Mouse (Mus musculus): ENCODE results near the gene Cyp3a13. TPM values are rescaled to one million over a fixed set of nuclear protein-coding genes. Genes with fewer than 3 reads are reported as not detected.
"Not testable (repeated sequence)": the region's sequence is repeated elsewhere in the genome, so short reads cannot be mapped to it uniquely, and the experiment has no call there.

Gene Cyp3a13
- polyA plus RNA-seq, 1 experiment from 2014 or later, result 0.26 TPM

DNA sequence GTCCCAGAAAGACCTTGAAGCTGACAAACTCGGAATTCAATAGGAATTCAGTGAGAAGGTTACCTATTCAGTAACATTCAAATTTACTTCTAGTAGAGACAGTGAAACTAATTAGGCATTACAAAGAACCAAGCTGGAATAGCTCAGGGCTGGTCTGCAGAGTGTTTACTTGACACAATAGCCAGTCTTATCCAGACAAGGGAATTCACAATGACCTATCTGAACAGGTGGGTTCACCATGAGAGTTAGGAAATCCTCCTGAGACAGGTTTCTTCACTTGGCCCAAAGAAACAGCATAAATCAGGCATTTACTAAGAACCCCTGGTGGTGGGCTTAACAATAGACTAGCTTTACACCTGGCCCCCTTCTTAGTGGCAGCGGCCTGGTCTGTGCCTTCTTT lies 12.5 kb upstream of the Cyp3a13 start:
- ATAC-seq (replicated peaks; ENCODE audit: extremely low read depth, insufficient read depth, low FRiP score); H3K4me2 ChIP-seq (ENCODE audit: low read depth, low read length): not testable (repeated sequence)
- WGBS, result 61% methylated on average over 2 of the region's 2 CpGs

DNA sequence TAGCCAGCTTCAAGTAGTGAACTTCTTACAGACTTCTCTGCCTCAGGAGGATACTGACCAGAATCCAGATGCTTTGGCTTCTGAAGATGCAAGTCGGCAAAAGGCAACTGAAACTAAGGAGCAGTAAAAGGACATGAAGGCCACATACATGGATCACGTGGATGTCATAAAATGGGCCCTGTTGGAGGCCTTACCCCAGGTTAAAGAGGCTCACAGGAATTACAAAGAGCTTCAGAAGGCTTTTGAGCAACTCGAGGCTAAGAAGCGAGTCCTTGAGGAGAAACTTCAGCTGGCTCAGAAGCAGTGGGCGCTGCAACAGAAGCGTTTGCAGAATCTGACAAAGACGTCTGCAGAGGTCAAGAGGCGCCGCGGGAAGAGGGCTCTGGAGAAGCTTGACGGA lies 7.0 kb upstream of the Cyp3a13 start:
- no peak for ATAC-seq (replicated peaks; ENCODE audit: extremely low read depth, insufficient read depth, low FRiP score)
- no peaks in the 10 kb centered on the region for H3K36me3 ChIP-seq (ENCODE audit: control insufficient read depth, insufficient read depth)
- H3K9ac ChIP-seq (ENCODE audit: low read length), result no peak overlapping the region
- no peaks in the 10 kb centered on the region for H3K9me3 ChIP-seq (replicated peaks; ENCODE audit: control insufficient read depth, low read length)
- H3K27ac ChIP-seq (ENCODE audit: low read length), result no peak overlapping the region
- H3K4me3 ChIP-seq (ENCODE audit: low read length), result no peak overlapping the region
- no peaks in the 10 kb centered on the region for H3K27me3 ChIP-seq (ENCODE audit: control insufficient read depth, insufficient read depth, low read length)
- WGBS, result 69% methylated on average over 11 of the region's 11 CpGs
- no peak overlapping the region for H3K4me2 ChIP-seq (ENCODE audit: low read depth, low read length)
- no peaks in the 10 kb centered on the region for H3K4me1 ChIP-seq (ENCODE audit: control insufficient read depth, insufficient read depth, low read length)

More for the DNA sequence above, 12.5 kb upstream of the Cyp3a13 start:
- H3K27me3 ChIP-seq (ENCODE audit: control insufficient read depth, insufficient read depth, low read length); H3K27ac ChIP-seq (ENCODE audit: low read length); H3K9ac ChIP-seq (ENCODE audit: low read length); H3K4me1 ChIP-seq (ENCODE audit: control insufficient read depth, insufficient read depth, low read length); H3K36me3 ChIP-seq (ENCODE audit: control insufficient read depth, insufficient read depth); H3K9me3 ChIP-seq (replicated peaks; ENCODE audit: control insufficient read depth, low read length); H3K4me3 ChIP-seq (ENCODE audit: low read length): not testable (repeated sequence)

DNA sequence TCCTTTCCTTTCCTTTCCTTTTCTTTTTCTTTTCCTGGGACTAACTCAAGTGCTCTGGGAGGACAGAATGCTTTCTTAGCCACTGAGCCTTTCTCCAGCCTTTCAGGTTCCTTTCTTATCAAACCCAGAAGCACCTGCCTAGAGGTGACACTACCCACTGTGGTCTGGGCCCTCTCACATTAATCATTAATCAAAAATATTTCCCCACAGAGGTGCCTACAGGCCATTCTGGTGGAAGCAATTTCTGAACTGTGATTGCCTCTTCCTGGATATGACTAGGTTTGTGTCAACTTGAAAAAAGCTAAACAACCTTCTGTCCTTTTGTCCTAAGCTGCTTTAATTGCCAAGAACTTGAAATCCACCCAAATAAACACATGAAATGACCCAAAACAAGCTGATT lies 752 bp upstream of the Cyp3a13 start:
- no peak overlapping the region for H3K4me3 ChIP-seq (ENCODE audit: low read length)
- H3K4me1 ChIP-seq (ENCODE audit: control insufficient read depth, insufficient read depth, low read length), result no peaks in the 10 kb centered on the region
- H3K27ac ChIP-seq (ENCODE audit: low read length), result no peak overlapping the region
- no peaks in the 10 kb centered on the region for H3K36me3 ChIP-seq (ENCODE audit: control insufficient read depth, insufficient read depth)
- no peak overlapping the region for H3K9ac ChIP-seq (ENCODE audit: low read length)
- ATAC-seq (replicated peaks; ENCODE audit: extremely low read depth, insufficient read depth, low FRiP score), result no peak
- no peaks in the 10 kb centered on the region for H3K27me3 ChIP-seq (ENCODE audit: control insufficient read depth, insufficient read depth, low read length)
- no peak overlapping the region for H3K4me2 ChIP-seq (ENCODE audit: low read depth, low read length)
- H3K9me3 ChIP-seq (replicated peaks; ENCODE audit: control insufficient read depth, low read length), result no peaks in the 10 kb centered on the region

DNA sequence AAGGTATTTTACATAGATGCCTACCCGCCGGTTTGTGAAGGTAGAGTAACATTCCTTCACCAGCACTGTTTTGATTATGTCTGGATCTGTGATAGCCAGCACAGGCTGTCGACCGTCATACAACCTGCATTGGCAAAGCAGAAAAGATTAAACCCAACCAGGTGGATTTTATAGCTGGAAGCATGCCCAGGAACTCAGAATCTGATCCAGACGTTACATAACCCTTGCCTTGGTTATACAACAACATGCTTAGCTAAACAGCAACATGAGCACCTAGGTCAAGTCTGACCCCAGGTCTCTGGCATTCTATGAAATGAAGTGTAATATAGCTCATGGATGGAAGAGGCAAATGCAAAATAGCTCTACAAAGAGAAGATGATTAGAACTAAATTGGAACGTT lies 5.9 kb downstream of the Cyp3a13 start:
- no peaks in the 10 kb centered on the region for H3K4me1 ChIP-seq (ENCODE audit: control insufficient read depth, insufficient read depth, low read length)
- H3K36me3 ChIP-seq (ENCODE audit: control insufficient read depth, insufficient read depth), result no peaks in the 10 kb centered on the region
- H3K27ac ChIP-seq (ENCODE audit: low read length), result no peak overlapping the region
- ATAC-seq (replicated peaks; ENCODE audit: extremely low read depth, insufficient read depth, low FRiP score), result no peak
- H3K4me3 ChIP-seq (ENCODE audit: low read length), result no peak overlapping the region
- H3K4me2 ChIP-seq (ENCODE audit: low read depth, low read length), result no peak overlapping the region
- no peaks in the 10 kb centered on the region for H3K27me3 ChIP-seq (ENCODE audit: control insufficient read depth, insufficient read depth, low read length)
- H3K9ac ChIP-seq (ENCODE audit: low read length), result no peak overlapping the region
- no peaks in the 10 kb centered on the region for H3K9me3 ChIP-seq (replicated peaks; ENCODE audit: control insufficient read depth, low read length)
- 66% methylated on average over 6 of the region's 6 CpGs for WGBS

DNA sequence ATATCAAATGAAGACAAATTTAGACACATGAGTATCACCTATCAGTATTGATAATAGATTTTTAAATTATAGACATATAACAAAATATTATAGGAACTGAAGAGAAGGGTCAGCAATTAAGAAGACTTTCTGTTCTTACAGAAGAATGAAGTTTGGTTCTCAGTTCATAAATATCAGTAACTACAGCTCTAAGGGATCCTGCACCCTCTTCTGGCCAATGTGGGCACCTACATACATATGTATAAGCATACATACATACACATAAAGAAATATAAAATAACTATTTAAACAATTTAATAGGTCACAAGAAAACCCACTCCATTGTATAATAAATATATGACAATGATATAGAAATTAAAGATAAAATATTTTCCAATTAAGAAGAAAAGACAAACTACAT lies 6.9 kb downstream of the Cyp3a13 start:
- no peak for ATAC-seq (replicated peaks; ENCODE audit: extremely low read depth, insufficient read depth, low FRiP score)
- no peaks in the 10 kb centered on the region for H3K4me1 ChIP-seq (ENCODE audit: control insufficient read depth, insufficient read depth, low read length)
- H3K4me2 ChIP-seq (ENCODE audit: low read depth, low read length), result no peak overlapping the region
- H3K4me3 ChIP-seq (ENCODE audit: low read length), result no peak overlapping the region
- H3K27me3 ChIP-seq (ENCODE audit: control insufficient read depth, insufficient read depth, low read length), result no peaks in the 10 kb centered on the region
- H3K27ac ChIP-seq (ENCODE audit: low read length), result no peak overlapping the region
- H3K36me3 ChIP-seq (ENCODE audit: control insufficient read depth, insufficient read depth), result no peaks in the 10 kb centered on the region
- H3K9ac ChIP-seq (ENCODE audit: low read length), result no peak overlapping the region
- H3K9me3 ChIP-seq (replicated peaks; ENCODE audit: control insufficient read depth, low read length), result no peaks in the 10 kb centered on the region

DNA sequence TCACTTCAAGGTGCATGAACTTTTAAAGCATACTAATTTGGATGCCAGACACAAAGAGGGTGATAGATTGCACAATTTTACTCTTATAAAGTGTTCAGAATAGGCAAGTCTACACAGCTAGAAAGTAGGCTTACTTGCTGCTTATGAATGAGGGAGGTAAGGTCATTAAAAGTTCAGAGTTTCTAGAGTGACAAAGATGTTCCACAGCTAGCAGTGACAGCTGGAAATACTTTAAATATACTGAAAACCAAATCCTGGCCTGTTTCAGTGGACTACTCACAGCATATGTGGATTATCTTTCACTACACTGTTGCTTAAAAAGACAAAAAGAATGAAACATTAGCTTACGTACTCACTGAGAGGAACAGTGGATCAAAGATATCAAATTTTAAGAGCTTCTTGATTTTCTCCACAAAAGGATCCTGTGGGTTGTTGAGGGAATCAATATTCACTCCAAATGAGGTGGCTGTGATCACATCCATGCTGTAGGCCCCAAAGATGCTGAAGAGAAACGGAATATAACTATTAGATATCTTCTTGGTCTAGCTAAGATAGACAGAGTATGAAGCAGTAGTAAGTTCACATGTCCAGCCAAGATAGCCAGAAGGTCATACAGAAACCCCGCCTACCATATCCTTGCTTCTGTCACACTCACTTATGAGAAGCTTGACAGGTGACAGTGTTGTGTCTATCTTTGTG lies 11.7 kb downstream of the Cyp3a13 start:
- Histone ChIP-seq H3K9ac (ENCODE audit: low read length) (no peak overlapping the region), H3K36me3 (ENCODE audit: control insufficient read depth, insufficient read depth) (no peaks in the 10 kb centered on the region), H3K4me1 (ENCODE audit: control insufficient read depth, insufficient read depth, low read length) (no peaks in the 10 kb centered on the region), H3K27ac (ENCODE audit: low read length) (no peak overlapping the region), H3K9me3 (replicated peaks; ENCODE audit: control insufficient read depth, low read length) (no peaks in the 10 kb centered on the region), H3K4me3 (ENCODE audit: low read length) (no peak overlapping the region), H3K27me3 (ENCODE audit: control insufficient read depth, insufficient read depth, low read length) (no peaks in the 10 kb centered on the region), H3K4me2 (ENCODE audit: low read depth, low read length) (no peak overlapping the region)
- WGBS, result 75% methylated on average over 3 of the region's 3 CpGs
- no peak for ATAC-seq (replicated peaks; ENCODE audit: extremely low read depth, insufficient read depth, low FRiP score)

DNA sequence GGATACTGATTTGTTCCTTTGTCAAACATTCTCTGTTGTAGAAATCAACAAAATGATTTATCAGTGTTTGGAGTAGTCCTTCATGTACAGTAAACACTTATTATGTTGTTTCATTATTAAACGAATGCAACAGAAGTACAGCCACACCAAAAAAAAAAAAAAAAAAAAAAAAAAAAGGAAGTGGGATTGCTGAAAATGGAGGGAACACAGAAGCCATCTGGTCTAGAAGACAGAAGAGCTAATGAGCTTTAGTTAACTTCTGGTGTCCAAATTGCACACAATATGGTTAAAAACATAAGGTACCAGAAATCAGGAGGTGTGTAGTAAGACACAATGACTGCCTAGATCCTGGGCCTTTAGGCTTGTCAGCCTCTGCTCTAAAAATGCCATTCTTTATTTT lies 23.6 kb downstream of the Cyp3a13 start:
- Histone ChIP-seq H3K4me2 (ENCODE audit: low read depth, low read length) (no peak overlapping the region), H3K9ac (ENCODE audit: low read length) (no peak overlapping the region), H3K27ac (ENCODE audit: low read length) (no peak overlapping the region), H3K36me3 (ENCODE audit: control insufficient read depth, insufficient read depth) (no peaks in the 10 kb centered on the region), H3K4me1 (ENCODE audit: control insufficient read depth, insufficient read depth, low read length) (no peaks in the 10 kb centered on the region), H3K27me3 (ENCODE audit: control insufficient read depth, insufficient read depth, low read length) (no peaks in the 10 kb centered on the region; the same call in 1 of the 2 replicates), H3K9me3 (replicated peaks; ENCODE audit: control insufficient read depth, low read length) (no peaks in the 10 kb centered on the region), H3K4me3 (ENCODE audit: low read length) (no peak overlapping the region)
- no peak for ATAC-seq (replicated peaks; ENCODE audit: extremely low read depth, insufficient read depth, low FRiP score)
- 64% methylated on average over 1 of the region's 1 CpGs for WGBS

DNA sequence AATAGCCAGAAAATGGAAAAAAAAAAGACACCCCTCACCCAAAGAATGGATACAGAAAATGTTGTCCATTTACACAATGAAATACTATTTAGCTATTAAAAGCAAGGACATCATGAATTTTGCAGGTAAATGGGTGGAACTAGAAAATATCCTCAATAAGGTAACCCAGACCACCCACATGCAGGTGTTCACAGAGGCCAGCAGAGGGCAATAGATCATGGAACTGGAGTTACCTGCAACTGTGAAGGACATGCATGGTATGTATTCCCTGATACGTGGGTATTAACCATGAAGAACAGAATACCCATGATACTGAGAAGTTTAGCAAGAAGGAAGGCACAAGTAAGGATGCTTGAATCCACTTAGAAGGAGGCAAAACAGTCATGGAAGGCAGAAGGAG lies 28.5 kb downstream of the Cyp3a13 start:
- Histone ChIP-seq H3K27ac (ENCODE audit: low read length) (no peak overlapping the region), H3K27me3 (ENCODE audit: control insufficient read depth, insufficient read depth, low read length) (no peaks in the 10 kb centered on the region; the same call in 1 of the 2 replicates), H3K4me3 (ENCODE audit: low read length) (no peak overlapping the region), H3K36me3 (ENCODE audit: control insufficient read depth, insufficient read depth) (no peaks in the 10 kb centered on the region), H3K4me2 (ENCODE audit: low read depth, low read length) (no peak overlapping the region), H3K4me1 (ENCODE audit: control insufficient read depth, insufficient read depth, low read length) (no peaks in the 10 kb centered on the region), H3K9me3 (replicated peaks; ENCODE audit: control insufficient read depth, low read length) (no peaks in the 10 kb centered on the region), H3K9ac (ENCODE audit: low read length) (no peak overlapping the region)
- whole genome bisulfite sequencing, result 58% methylated on average over 1 of the region's 1 CpGs
- ATAC-seq (replicated peaks; ENCODE audit: extremely low read depth, insufficient read depth, low FRiP score), result no peak

DNA sequence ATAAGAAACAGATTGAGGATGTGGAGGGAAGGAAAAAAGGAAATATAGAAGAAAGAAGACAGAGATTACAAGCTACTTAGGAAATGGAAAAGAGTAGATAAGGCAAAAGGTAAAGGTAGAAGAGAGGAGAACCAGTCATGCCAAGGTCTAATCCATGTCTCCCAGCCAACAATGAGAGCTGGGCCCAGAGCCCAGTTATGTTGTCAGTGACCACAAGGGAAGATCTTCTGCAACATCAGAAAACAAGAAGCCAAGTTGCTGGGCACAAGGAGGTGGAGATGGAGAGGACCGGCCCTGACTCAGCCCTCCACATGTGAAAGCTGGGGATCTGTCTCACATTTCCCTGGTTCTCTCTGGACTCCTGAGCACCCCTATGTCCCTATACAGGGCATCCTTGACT lies 33.8 kb downstream of the Cyp3a13 start:
- H3K4me3 ChIP-seq (ENCODE audit: low read length), result no peak overlapping the region
- no peak for ATAC-seq (replicated peaks; ENCODE audit: extremely low read depth, insufficient read depth, low FRiP score)
- 91% methylated on average over 1 of the region's 1 CpGs for WGBS
- no peaks in the 10 kb centered on the region for H3K36me3 ChIP-seq (ENCODE audit: control insufficient read depth, insufficient read depth)
- no peak overlapping the region for H3K9ac ChIP-seq (ENCODE audit: low read length)
- H3K27me3 ChIP-seq (ENCODE audit: control insufficient read depth, insufficient read depth, low read length), result no peaks in the 10 kb centered on the region
- peaks cover 3% of the 10 kb centered on the region; the same call in 1 of the 2 replicates for H3K4me1 ChIP-seq (ENCODE audit: control insufficient read depth, insufficient read depth, low read length)
- H3K9me3 ChIP-seq (replicated peaks; ENCODE audit: control insufficient read depth, low read length), result no peaks in the 10 kb centered on the region
- H3K27ac ChIP-seq (ENCODE audit: low read length), result no peak overlapping the region
- no peak overlapping the region for H3K4me2 ChIP-seq (ENCODE audit: low read depth, low read length)

Data from heart, embryonic 16.5 days (tissue).